ENCODE assay signal across 9 mouse cellular contexts in the genomic region with DNA sequence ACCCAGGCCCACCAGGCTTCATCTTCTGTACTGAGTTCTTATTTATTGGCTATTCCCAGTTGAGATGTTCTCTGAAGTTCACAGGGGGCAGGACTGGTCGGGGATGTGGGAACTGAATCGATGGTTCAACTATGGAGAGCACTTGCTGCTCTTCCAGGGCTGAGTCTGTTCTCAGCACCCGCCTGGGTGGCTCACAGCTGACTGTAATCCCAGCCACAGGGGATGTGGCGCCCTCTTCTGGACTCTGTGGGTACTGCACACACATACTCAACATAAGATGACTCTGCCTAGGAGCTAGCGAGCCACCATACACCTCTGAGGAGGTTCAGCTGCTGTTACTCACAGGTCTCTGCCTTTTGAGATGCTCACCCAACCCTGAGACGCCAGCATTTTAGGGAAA.
DNase-seq lines count a peak whose midpoint lies in the region; TF ChIP-seq lines count a peak whose summit lies in the region.
"Had no signal": no experiment of that assay in that cellular context is flagged by ENCODE, and none has a peak within 500 bp of the region (broad histone marks: within the 10 kb centered on the region; RNA-seq: fewer than 3 reads in every experiment).

No protein-coding gene starts in this region.

- peak overlapping the region; percentile 55 for H3K4me3 ChIP-seq in E14TG2a.4 (replicated peaks; ENCODE audit: low read length)
- H3K4me3 ChIP-seq: megakaryocyte, embryonic 14.5 days had no signal

- peak; percentile 44 to 47 for DNase-seq in kidney, postnatal 4 days
- no peak for DNase-seq in kidney, postnatal 14 days
- peak; percentile 20 for DNase-seq in A20 (ENCODE audit: low read depth, low spot score)
- peak; percentile 44 for DNase-seq in naive thymus-derived CD4-positive, alpha-beta T cell, adult 2 months (ENCODE audit: low read depth)
- DNase-seq in right cerebral cortex, adult 2 months (ENCODE audit: low spot score in 2 of 2): no peak
- DNase-seq in frontal cortex, postnatal 10 days (ENCODE audit: low spot score in 2 of 2): no peak
- DNase-seq: layer of hippocampus, adult 9-11 months had no signal

- peak; percentile 89 for TF ChIP-seq CTCF in E14TG2a.4 (conservative IDR thresholded peaks at IDR 0.05; ENCODE audit: low read length)

- H3K9me3 ChIP-seq in E14TG2a.4 (ENCODE audit: low read length): no peaks in the 10 kb centered on the region

- no peaks in the 10 kb centered on the region for H3K36me3 ChIP-seq in E14TG2a.4 (ENCODE audit: insufficient read depth, low read length)

- peaks cover 25% of the 10 kb centered on the region for H3K4me1 ChIP-seq in E14TG2a.4 (replicated peaks; ENCODE audit: low read depth, low read length)

- H3K27me3 ChIP-seq in E14TG2a.4 (ENCODE audit: insufficient read depth, low read length): peaks cover 17% of the 10 kb centered on the region

Comparison
In these comparisons a context has a peak if more than half of its experiments do, and no peak if none do; other contexts are left out.
1. DNase-seq: peak in kidney, postnatal 4 days (2 of 2), A20 (single experiment) and naive thymus-derived CD4-positive, alpha-beta T cell, adult 2 months (single experiment); none in kidney, postnatal 14 days (single experiment), right cerebral cortex, adult 2 months (0 of 2) and frontal cortex, postnatal 10 days (0 of 2).